Mouse (Mus musculus) stomach, postnatal 0 days (tissue): Measurements from ENCODE around the gene Gpatch2. TPM values are rescaled to one million over a fixed set of nuclear protein-coding genes. Genes with fewer than 3 reads are reported as not detected.
A peak's percentile ranks its signal among the peaks of the same experiment; 100 is the strongest.

Experiments used
- ATAC-seq: fragments of 200-750 bp; cut with Nextera tagmentation; 2 replicates; pipeline ENCODE4 v1.8.0; 2017; ENCODE audit not compliant: low FRiP score, low TSS enrichment
- DNase-seq: peaks from one replicate; pipeline ENCODE4 v3.0.0-alpha.2; 2016; ENCODE audit warnings: low spot score
- H3K27ac ChIP-seq: fragments of 300-500 bp; sonication (generic); replicated peaks from 2 replicates; pipeline ENCODE4 v1.5.1; 2014; ENCODE audit warnings: mild to moderate bottlenecking, control low read depth
- H3K27me3 ChIP-seq: fragments of 300-500 bp; sonication (generic); 2 replicates; pipeline ENCODE4 v1.6.1; 2014; ENCODE audit warnings: low read length; ENCODE audit not compliant: control insufficient read depth, insufficient read depth
- H3K36me3 ChIP-seq: fragments of 300-500 bp; sonication (generic); 2 replicates; pipeline ENCODE4 v1.6.1; 2014; ENCODE audit warnings: low read length, mixed read lengths; ENCODE audit not compliant: control insufficient read depth, insufficient read depth
- H3K4me1 ChIP-seq: fragments of 300-500 bp; sonication (generic); replicated peaks from 2 replicates; pipeline ENCODE4 v1.6.1; 2014; ENCODE audit warnings: antibody characterized with exemption; ENCODE audit not compliant: control insufficient read depth, insufficient read depth
- H3K4me2 ChIP-seq: fragments of 300-500 bp; sonication (generic); replicated peaks from 2 replicates; pipeline ENCODE4 v1.6.1; 2014; ENCODE audit warnings: low read depth, mild to moderate bottlenecking, control low read depth, moderate library complexity
- H3K4me3 ChIP-seq: fragments of 300-500 bp; sonication (generic); 2 replicates; pipeline ENCODE4 v1.5.1; 2014; ENCODE audit warnings: low read depth, low read length, control low read depth
- H3K9ac ChIP-seq: fragments of 300-500 bp; sonication (generic); 2 replicates; pipeline ENCODE4 v1.6.1; 2014; ENCODE audit warnings: mild to moderate bottlenecking, low read length, control low read depth, mixed read lengths
- H3K9me3 ChIP-seq: fragments of 300-500 bp; sonication (generic); 2 replicates; pipeline ENCODE4 v1.6.1; 2016; ENCODE audit warnings: low read length; ENCODE audit not compliant: control insufficient read depth
- CTCF ChIP-seq: IDR thresholded peaks from 2 replicates; pipeline ENCODE4 v1.5.1; 2016; ENCODE audit warnings: antibody characterized with exemption, low read depth, mild to moderate bottlenecking, moderate library complexity
- EP300 ChIP-seq: optimal IDR thresholded peaks from 2 replicates; pipeline ENCODE3; 2016; ENCODE audit warnings: antibody characterized with exemption
- WGBS: fragments of 180-500 bp; shearing (Covaris S2); extraction: QIAGEN DNeasy Blood & Tissue Kit; methylation state at CpG from one replicate; pipeline ENCODE4 v1.1.7; 2014; 5-methylcytosine and 5-hydroxymethylcytosine counted together
- polyA plus RNA-seq: library from polyadenylated mRNA; unstranded; fragments of >200 nt; fragmentation: Nextera tagmentation; extraction: Ambion mirVana; gene quantifications from 2 replicates; pipeline ENCODE4 v1.2.1, GENCODE M21; 2015

The Gpatch2 gene
- polyA plus RNA-seq, 1 experiment from 2014 or later, result 9.2 TPM

GRCm38 (mm10) chr1:187258756-187259155, 43.4 kb downstream of the Gpatch2 start:
- Histone ChIP-seq H3K4me3 (no peak overlapping the region), H3K27ac (no peak overlapping the region), H3K9me3 (no peaks in the 10 kb centered on the region), H3K4me2 (no peak overlapping the region), H3K4me1 (no peaks in the 10 kb centered on the region), H3K9ac (no peak overlapping the region), H3K36me3 (no peaks in the 10 kb centered on the region), H3K27me3 (no peaks in the 10 kb centered on the region)
- DNase-seq (no peak), ATAC-seq (no peak)
- WGBS, result 87% methylated on average over 4 of the region's 4 CpGs
- TF ChIP-seq CTCF (peak; percentile 42), EP300 (no peak)

GRCm38 (mm10) chr1:187267601-187268000, 52.3 kb downstream of the Gpatch2 start:
- H3K9me3 ChIP-seq, result no peaks in the 10 kb centered on the region
- TF ChIP-seq CTCF (no peak), EP300 (no peak)
- H3K4me3 ChIP-seq, result no peak overlapping the region
- no peaks in the 10 kb centered on the region for H3K36me3 ChIP-seq
- DNase-seq (no peak), ATAC-seq (no peak)
- H3K4me1 ChIP-seq, result no peaks in the 10 kb centered on the region
- WGBS, result 54% methylated on average over 4 of the region's 4 CpGs
- H3K27ac ChIP-seq, result no peak overlapping the region
- H3K4me2 ChIP-seq, result no peak overlapping the region
- no peaks in the 10 kb centered on the region for H3K27me3 ChIP-seq
- no peak overlapping the region for H3K9ac ChIP-seq

GRCm38 (mm10) chr1:187270318-187271247, 55.3 kb downstream of the Gpatch2 start:
- H3K4me1 ChIP-seq, result no peaks in the 10 kb centered on the region
- no peaks in the 10 kb centered on the region for H3K36me3 ChIP-seq
- H3K27ac ChIP-seq, result no peak overlapping the region
- ATAC-seq, result 0 out of 2 replicates have a peak, but pooled peaks have one; percentile 63
- 61% methylated on average over 10 of the region's 10 CpGs for WGBS
- no peaks in the 10 kb centered on the region for H3K9me3 ChIP-seq
- H3K9ac ChIP-seq, result no peak overlapping the region
- DNase-seq, result no peak
- TF ChIP-seq EP300, result no peak
- no peak for TF ChIP-seq CTCF
- H3K4me3 ChIP-seq, result no peak overlapping the region
- H3K27me3 ChIP-seq, result no peaks in the 10 kb centered on the region
- no peak overlapping the region for H3K4me2 ChIP-seq

- H3K9me3 ChIP-seq, result no peaks in the 10 kb centered on the region
- 70% methylated on average over 9 of the region's 9 CpGs for WGBS
- H3K27me3 ChIP-seq, result no peaks in the 10 kb centered on the region
- no peaks in the 10 kb centered on the region for H3K4me1 ChIP-seq
- H3K27ac ChIP-seq, result no peak overlapping the region
- TF ChIP-seq EP300 (no peak), CTCF (no peak)
- DNase-seq (no peak), ATAC-seq (no peak)
- H3K36me3 ChIP-seq, result no peaks in the 10 kb centered on the region
- H3K4me3 ChIP-seq, result no peak overlapping the region
- no peak overlapping the region for H3K9ac ChIP-seq
- H3K4me2 ChIP-seq, result no peak overlapping the region
Observed at GRCm38 (mm10) chr1:187277324-187277723, 62.0 kb downstream of the Gpatch2 start.

GRCm38 (mm10) chr1:187278472-187278871, 63.2 kb downstream of the Gpatch2 start:
- TF ChIP-seq EP300 (no peak), CTCF (no peak)
- Histone ChIP-seq H3K4me2 (no peak overlapping the region), H3K27ac (no peak overlapping the region), H3K27me3 (no peaks in the 10 kb centered on the region), H3K9ac (no peak overlapping the region), H3K9me3 (no peaks in the 10 kb centered on the region), H3K4me1 (no peaks in the 10 kb centered on the region), H3K36me3 (no peaks in the 10 kb centered on the region), H3K4me3 (no peak overlapping the region)
- DNase-seq, result no peak
- ATAC-seq, result no peak
- 70% methylated on average over 5 of the region's 5 CpGs for WGBS

GRCm38 (mm10) chr1:187279776-187280175, 64.5 kb downstream of the Gpatch2 start:
- H3K9ac ChIP-seq, result no peak overlapping the region
- no peak overlapping the region for H3K4me2 ChIP-seq
- whole genome bisulfite sequencing, result 83% methylated on average over 4 of the region's 4 CpGs
- no peak for DNase-seq
- no peaks in the 10 kb centered on the region for H3K9me3 ChIP-seq
- TF ChIP-seq CTCF, result no peak
- no peak for TF ChIP-seq EP300
- no peaks in the 10 kb centered on the region for H3K4me1 ChIP-seq
- no peak for ATAC-seq
- H3K4me3 ChIP-seq, result no peak overlapping the region
- H3K36me3 ChIP-seq, result no peaks in the 10 kb centered on the region
- no peaks in the 10 kb centered on the region for H3K27me3 ChIP-seq
- H3K27ac ChIP-seq, result no peak overlapping the region
